In the genomic region with DNA sequence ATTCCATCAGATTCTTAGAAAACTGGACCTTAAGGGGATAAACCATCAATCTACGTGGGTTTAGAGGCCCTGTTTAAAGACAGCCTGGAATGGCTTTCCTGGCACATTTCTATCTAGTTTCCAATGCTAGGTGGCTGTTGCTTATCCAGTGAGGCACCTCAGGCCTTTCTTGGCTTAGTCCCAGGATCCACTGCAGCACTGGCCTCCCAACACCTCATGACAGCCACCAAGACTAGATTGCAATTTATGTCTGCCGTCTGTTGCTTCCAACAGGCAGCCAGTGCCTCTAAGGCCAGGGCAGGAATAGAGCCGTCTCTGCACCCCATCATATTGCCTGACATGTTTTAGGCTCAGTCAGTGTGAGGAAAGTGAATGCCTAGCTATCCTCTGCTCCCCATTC, we compare ENCODE assay signal across 21 mouse cellular contexts.
A peak's percentile ranks its signal among the peaks of the same experiment; 100 is the strongest.
DNase-seq lines count a peak whose midpoint lies in the region; ATAC-seq and TF ChIP-seq lines count a peak whose summit lies in the region.
"Had no signal": no experiment of that assay in that cellular context is flagged by ENCODE, and none has a peak within 500 bp of the region (broad histone marks: within the 10 kb centered on the region; RNA-seq: fewer than 3 reads in every experiment).

No protein-coding gene starts in this region.

- H3K27ac ChIP-seq in heart, postnatal 0 days (ENCODE audit: low read depth) = no peak overlapping the region
- H3K27ac ChIP-seq: embryonic facial prominence, embryonic 12.5 days; hindbrain, embryonic 10.5 days; hindbrain, embryonic 14.5 days; intestine, embryonic 15.5 days; kidney, embryonic 15.5 days had no signal

- no peak overlapping the region for H3K9ac ChIP-seq in heart, postnatal 0 days (replicated peaks; ENCODE audit: low read depth, low read length)
- H3K9ac ChIP-seq: embryonic facial prominence, embryonic 12.5 days; hindbrain, embryonic 14.5 days; intestine, embryonic 15.5 days; kidney, embryonic 15.5 days had no signal

- 33% methylated on average over 3 of the region's 3 CpGs for WGBS in heart, postnatal 0 days

- peak; percentile 22 to 37 for DNase-seq in cerebellum, adult 18-20 months
- DNase-seq in cerebellum, postnatal 4 days (ENCODE audit: low spot score in 2 of 2) = no peak
- peak; percentile 11 for DNase-seq in heart, postnatal 0 days (ENCODE audit: low spot score)
- DNase-seq in heart, postnatal 25 days (ENCODE audit: low spot score) = no peak
- peak; percentile 33 for DNase-seq in cerebellum, adult 9-10 months
- peak; percentile 81 to 84 for DNase-seq in cerebellum, postnatal 10 days
- DNase-seq in kidney, adult 11 months = no peak
- no peak for DNase-seq in gastrocnemius, postnatal 4 days (ENCODE audit: low spot score in 2 of 2)
- DNase-seq: adrenal gland, postnatal 14 days; gastrocnemius, postnatal 10 days; kidney, adult 2 months; kidney, postnatal 14 days had no signal

- TF ChIP-seq EP300 in heart, postnatal 0 days (IDR thresholded peaks at IDR 0.05; ENCODE audit: low read depth) = no peak

- no peak overlapping the region for H3K4me3 ChIP-seq in heart, postnatal 0 days (ENCODE audit: low read depth, low read length)
- H3K4me3 ChIP-seq: embryonic facial prominence, embryonic 12.5 days; hindbrain, embryonic 10.5 days; intestine, embryonic 15.5 days; kidney, embryonic 15.5 days had no signal

- H3K27me3 ChIP-seq in heart, postnatal 0 days (ENCODE audit: control insufficient read depth, insufficient read depth, low read length) = no peaks in the 10 kb centered on the region
- H3K27me3 ChIP-seq: CH12.LX; embryonic facial prominence, embryonic 12.5 days; intestine, embryonic 15.5 days; kidney, embryonic 15.5 days; Patski had no signal

- H3K4me1 ChIP-seq in heart, postnatal 0 days (ENCODE audit: control insufficient read depth, insufficient read depth) = no peaks in the 10 kb centered on the region
- H3K4me1 ChIP-seq: embryonic facial prominence, embryonic 12.5 days; intestine, embryonic 15.5 days had no signal

- H3K4me2 ChIP-seq in heart, postnatal 0 days (ENCODE audit: low read depth, low read length) = no peak overlapping the region
- H3K4me2 ChIP-seq: embryonic facial prominence, embryonic 12.5 days; hindbrain, embryonic 14.5 days; intestine, embryonic 15.5 days; kidney, embryonic 15.5 days had no signal

- H3K36me3 ChIP-seq in heart, postnatal 0 days (replicated peaks; ENCODE audit: control insufficient read depth, insufficient read depth, low read length) = no peaks in the 10 kb centered on the region
- H3K36me3 ChIP-seq: embryonic facial prominence, embryonic 12.5 days; hindbrain, embryonic 10.5 days; intestine, embryonic 15.5 days; kidney, embryonic 15.5 days had no signal

- intact Hi-C loops in heart, postnatal 25 days (cut with DNase I) = no loop called here

- TF ChIP-seq CTCF in heart, postnatal 0 days (IDR thresholded peaks at IDR 0.05; ENCODE audit: low read depth) = no peak

- ATAC-seq in heart, postnatal 0 days (ENCODE audit: insufficient read depth, low read depth) = no peak
- ATAC-seq: activated CD4-positive, CD25-positive, alpha-beta regulatory T cell, adult 4 months; forebrain, embryonic 16.5 days; intestine, embryonic 15.5 days; Patski had no signal

- no peaks in the 10 kb centered on the region for H3K9me3 ChIP-seq in heart, postnatal 0 days (replicated peaks; ENCODE audit: control insufficient read depth, low read length)
- H3K9me3 ChIP-seq: embryonic facial prominence, embryonic 12.5 days; hindbrain, embryonic 10.5 days; intestine, embryonic 15.5 days; kidney, embryonic 15.5 days had no signal

Comparison
In these comparisons a context has a peak if more than half of its experiments do, and no peak if none do; other contexts are left out.
1. DNase-seq: peak in cerebellum, adult 18-20 months (2 of 2), heart, postnatal 0 days (single experiment), cerebellum, adult 9-10 months (single experiment) and cerebellum, postnatal 10 days (2 of 2); none in cerebellum, postnatal 4 days (0 of 2), heart, postnatal 25 days (single experiment), kidney, adult 11 months (single experiment) and gastrocnemius, postnatal 4 days (0 of 2).